Mouse (Mus musculus) spleen, postnatal 4 days (tissue): ENCODE measurements around the gene Adipoq.
"Not testable (repeated sequence)": the region's sequence is repeated elsewhere in the genome, so short reads cannot be mapped to it uniquely, and the experiment has no call there.

Source experiments
- DNase-seq, 2 experiments: peaks; one replicate each; pipeline ENCODE4 v3.0.0; 2022; ENCODE audit warnings: low spot score in 2 of 2

Gene Adipoq

DNA sequence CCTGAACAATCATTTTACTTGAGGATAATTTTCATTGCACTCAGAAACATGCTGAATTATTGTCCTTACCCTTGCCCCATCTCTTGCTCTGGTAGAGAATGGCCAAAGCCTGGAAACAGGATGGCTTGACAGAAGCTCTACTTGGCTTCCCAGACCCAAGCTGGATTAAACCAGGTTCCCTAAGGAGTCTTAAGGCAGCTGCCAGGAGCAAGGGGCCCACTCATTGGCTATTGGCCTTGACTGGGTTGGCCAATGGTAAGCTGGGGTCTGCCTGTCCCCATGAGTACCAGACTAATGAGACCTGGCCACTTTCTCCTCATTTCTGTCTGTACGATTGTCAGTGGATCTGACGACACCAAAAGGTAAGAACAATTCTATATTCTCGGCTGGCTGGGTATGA, at the start of gene Adipoq:
TSS of gene Adipoq (plus strand) at position 257 of the 400 bp plus-strand sequence.
- no peak for DNase-seq

DNA sequence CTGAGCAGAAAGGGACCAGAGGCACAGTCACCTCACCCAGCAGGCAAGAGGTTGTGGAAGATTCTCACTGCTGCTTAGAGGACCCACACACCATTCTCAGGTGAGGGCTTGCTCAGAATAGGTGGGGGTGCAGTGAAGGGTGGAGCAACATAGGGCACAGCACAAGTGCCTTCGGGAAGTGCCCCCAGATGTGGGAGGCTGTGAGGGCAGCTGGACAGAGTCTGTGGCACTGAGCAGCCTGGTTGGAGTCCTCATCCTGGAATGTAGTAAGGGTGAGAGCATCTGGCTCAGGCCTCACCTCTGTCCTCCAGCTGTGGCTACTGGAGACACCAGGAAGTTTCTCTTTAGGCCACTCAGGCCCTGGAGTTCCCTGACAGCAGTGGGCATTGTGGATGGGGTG, 49.5 kb upstream of the Adipoq start:
- not testable (repeated sequence) for DNase-seq

DNA sequence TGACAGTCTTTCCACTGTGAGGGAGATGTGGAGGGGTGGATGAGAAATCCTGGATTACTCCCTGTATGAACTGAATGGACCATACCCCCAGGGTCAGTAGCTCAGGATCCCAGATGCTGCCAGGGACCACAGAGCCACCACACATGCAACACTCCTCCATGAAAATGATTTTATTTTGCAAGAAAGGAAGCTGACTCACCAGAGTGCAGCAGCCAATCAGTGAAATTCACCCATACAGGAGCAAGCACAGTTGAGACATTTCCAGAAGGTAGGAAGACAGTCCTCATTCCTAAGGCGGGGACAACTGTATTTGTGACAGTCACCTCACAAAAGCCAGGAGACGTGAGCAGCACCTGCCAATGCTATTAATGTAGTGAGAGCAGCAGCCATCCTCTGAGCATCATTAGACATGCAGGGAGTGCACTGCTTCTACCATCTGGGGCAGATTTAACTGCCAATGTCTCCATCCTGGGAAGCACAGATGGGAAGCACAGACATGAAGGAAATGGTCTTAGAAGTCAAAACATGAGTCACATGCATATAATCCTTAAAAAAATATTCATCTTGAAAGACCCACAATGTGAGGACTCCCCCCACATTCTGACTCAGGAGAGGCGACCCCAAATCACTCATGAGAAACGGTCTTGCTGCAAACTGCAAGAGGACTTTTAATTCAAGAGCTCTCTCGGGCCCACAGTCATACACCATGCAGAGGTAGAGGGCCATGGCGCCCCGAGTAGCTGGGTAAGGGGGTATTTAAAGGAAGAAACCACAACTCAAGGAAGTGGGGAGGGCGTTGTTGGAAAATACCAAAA, 48.8 kb upstream of the Adipoq start:
- DNase-seq: not testable (repeated sequence)

DNA sequence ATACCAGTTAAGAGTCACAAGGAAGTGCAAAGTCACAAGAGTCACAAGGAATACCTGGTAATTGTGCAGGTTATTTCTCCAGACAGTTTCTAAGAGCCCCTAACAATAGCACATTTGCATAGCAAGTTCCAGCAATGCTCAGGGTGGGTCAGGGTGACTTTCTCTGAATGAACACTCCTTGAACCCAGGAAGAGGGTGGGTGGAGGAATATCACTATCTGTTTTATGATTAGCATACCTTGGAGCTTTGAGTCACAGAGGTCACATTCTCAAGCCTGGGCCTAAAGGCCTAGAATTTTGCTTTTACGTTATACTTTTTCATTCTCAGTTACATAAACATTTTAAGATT, 48.3 kb upstream of the Adipoq start:
- DNase-seq: not testable (repeated sequence)

DNA sequence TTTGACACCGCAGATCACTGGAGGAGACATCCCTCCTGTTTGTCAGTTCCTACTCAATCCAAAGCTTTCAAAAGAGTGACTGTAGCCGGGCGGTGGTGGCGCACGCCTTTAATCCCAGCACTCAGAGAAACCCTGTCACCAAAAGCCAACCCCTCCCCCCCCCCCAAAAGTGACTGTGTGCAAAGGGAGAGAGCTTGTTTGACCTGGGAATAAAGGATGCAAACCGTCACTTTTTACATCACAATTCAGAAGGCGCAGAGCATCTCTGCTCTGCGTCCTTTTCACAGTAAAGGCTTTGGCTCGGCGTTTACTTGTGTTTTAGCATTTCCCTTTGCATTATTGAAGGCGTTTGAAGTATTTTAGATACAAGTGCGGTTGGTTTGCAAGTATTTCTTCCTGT, 46.7 kb upstream of the Adipoq start:
- DNase-seq: no peak

DNA sequence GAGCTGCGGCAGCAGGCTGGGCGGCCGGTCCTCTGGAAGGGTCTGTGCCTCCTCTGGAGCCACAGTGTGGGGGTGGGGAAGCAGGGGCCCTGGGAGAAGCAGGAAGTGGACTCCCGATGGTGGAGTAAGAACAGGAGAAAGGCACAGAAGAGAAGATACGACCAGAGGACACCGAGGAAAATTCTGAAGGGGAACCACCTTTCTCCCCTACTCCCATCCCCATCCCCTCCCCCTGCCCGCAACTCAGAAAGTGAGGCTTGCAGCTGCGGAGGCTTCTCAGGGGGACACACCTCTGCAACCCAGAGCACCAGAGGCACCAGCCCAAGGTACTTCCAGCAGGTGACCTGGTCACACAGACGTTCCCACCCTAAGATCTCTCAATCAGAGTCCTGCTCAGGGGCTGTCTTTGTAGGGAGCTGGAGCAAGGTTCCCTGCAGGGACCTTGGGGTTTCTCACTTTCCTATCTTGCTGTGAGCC, 46.2 kb upstream of the Adipoq start:
- no peak for DNase-seq

DNA sequence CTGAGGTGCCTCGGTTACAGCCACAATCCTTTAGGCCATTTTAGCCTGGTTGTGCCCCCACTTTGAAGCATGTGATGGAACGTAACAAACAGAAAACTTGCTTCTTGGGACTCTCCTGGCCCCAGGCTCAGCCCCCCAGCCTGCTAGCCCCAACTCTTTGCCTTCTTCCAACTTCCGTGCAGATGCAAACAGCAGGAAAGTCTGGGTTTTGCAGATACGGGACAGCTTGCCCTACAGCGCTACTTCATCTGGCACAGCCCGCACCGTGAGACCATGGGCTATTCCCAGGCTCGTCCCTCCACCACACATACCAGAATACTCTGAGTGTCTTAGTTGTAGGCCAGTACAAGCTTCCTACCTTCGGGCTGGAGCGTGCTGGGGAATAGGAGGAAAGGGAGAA, 45.7 kb upstream of the Adipoq start:
- DNase-seq: no peak

DNA sequence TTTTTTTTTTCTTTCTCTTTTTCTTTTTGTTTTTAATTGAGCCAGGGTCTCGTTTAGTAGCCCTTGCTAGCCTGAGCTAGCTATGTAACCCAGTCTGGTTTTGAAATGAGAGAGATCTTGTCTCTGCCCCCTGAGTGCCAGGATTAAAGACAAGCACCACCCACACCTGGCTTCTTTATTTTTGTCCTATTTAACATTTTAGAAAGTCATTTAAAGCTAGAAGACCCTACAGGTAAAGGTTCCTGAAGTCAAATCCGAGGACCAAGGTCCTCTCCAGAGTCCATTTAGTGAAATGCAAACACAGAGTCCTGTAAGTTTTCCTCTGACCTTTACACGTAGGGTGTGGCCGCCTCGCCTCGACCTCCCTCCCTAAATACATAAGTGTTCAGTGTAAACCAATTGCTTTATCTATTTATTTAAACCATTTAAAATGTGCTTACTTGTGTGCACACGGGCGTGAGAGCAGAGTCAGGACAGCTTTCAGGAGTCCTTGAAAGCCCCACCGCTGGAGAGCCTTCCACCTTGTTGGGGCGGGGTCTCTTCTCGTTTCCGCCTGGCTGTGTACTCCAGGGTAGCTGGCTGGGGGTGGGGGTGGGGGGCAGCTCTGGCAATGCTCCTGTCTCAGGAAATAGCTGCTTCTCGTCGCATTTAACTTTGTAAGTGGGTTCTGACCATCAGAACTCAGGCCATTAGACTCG, 43.8 kb upstream of the Adipoq start:
- no peak for DNase-seq

DNA sequence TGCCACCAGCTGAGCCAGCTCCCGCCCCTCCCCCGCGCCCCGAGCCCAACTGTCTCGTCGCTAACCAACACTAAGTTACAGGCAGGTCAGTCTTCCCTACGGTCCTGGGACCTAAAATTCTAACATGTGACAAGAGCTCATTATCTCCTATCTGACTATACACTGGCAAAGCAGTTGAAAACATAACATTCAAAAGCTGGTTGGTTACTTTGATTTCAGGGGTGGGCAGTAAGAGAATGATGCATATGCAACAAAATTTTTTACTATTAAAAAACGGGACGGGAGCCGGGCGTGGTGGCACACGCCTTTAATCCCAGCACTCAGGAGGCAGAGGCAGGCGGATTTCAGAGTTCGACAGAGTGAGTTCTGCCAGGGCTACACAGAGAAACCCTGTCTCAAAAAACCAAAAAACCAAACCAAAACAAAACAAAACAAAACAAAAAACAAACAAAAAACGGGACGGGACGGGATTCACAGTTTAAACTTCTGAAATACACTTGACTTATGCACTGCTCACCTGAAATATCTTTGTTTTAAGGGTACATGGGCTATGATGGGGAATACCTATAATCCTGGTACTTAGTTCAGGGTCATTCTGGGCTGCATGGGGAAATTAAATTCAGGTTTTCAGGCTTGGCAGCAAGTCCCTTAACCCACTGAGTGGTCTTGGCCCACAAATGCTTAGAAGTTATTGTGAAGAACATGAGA, 43.1 kb upstream of the Adipoq start:
- DNase-seq: no peak

DNA sequence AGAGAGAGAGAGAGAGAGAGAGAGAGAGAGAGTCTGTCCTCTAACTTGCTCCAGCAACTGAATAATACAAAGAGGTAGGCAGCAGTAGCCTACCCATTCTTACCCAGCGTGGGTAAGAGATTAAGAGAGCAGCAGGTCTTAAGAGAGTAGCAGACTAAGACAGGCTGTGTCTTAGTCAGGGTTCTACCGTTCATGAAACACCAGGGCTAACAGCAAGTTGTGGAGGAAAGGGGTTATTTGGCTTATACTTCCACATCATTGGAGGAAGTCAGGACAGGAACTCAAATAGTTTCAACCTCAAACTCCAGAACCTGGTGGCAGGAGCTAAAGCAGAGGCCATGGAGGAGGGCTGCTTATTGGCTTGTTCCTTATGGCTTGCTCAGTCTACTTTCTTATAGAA, 42.5 kb upstream of the Adipoq start:
- no peak for DNase-seq

DNA sequence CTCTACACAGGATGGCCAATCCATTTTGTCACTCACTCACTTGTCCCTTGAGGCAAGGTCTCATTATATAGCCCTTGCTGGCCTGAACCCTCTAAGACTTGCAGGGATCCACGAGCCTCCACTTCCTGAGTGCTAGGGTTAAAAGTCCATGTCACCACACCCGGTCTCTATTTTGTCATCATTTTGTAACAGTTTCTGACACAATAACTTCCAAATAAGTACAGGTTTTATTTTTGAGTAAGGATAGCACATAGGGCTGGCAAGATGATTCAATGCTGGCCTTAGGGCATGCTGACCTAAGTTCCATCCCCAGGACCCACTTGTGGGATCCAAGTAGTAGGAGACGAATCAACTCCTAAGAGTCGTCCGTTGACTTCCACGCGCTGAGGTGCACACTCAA, 40.2 kb upstream of the Adipoq start:
- no peak for DNase-seq

DNA sequence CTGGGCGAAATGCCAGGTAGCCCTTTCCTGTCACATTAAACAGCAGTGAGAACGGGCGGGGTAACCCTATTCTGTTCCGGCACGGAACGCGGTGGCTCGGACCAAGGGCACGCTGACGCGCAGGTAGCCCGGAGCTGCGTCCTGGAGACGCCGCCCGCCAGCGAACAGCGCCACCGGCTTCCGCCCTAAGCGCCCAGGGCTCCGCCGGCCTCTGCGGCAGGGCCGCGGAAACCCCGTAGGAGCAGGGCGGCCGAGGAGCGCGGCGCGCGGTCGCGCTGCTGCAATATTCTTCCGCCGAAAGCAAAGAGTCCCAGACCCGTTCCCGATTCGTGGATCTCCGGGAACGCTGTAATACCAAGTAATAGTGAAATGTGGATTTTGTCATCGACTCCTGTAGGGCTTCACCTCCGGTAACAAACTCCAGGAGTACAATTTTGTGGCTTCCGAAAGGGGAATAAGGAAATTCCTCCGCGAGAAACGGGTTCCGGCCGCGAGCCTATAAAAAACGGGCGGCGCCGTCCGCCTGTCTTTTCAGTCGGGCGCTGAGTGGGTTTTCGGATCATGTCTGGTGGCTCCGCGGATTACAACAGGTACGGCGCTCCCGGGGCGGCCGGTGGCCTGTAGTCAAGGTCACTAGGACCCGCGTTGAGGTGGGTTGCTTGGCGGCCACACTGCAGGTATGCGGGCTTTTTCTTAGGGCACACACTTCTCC, 38.9 kb upstream of the Adipoq start, which contains the start of gene Eif4a2:
TSS of gene Eif4a2 (plus strand) at position 214 of the 712 bp plus-strand sequence.
- peak; percentile 93 to 97 for DNase-seq

DNA sequence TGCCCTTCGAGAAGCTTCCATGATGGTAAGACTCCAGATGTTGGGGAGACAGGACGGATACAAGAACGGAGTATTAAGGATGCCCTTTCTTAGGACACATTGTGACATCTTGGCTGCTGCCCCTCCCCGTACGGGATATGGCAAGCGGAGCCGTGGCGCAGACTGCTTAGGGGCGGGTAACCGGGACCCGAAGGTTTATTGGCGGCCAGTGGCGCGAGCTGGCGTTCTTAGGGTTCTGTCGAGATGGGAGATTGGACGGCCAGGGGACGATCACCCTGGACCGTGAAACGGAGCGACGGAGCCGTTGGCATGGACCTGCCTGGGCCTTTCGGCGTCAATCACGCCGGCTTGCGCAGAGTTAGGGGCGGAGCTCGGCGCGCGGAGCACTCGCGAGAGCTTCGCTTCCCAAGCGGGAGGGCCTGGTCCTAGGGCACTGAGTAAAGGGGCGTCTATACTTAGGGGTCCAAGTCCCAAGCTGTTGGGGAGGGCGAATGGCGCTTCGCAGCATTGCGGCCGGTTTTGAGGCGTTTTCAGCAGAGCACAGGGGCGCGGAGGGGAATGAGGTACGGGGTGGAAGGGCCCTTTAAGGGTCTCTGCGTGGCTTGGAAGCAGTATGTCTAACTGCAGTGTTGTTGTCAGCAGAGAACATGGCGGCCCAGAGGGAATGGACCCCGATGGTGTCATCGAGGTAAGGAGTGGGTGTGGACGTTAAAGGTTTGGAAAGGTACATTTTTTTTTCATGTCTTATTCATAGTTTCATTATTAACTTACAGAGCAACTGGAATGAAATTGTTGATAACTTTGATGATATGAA, 38.2 kb upstream of the Adipoq start:
- peak; percentile 82 to 91 for DNase-seq

DNA sequence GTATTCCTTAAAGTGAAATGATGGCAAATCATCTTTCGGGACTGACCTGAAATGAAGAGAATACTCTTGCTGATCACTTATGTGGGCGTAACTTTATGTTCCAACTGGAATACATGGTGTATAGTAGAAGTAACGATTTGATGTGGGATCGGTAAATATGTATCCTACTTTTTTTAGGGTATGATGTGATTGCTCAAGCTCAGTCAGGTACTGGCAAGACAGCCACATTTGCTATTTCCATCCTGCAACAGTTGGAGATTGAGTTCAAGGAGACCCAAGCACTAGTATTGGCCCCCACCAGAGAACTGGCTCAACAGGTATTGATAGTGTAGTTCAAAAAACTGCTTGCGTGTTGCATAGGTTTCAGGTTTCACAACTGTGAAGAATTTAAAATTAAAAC, 37.4 kb upstream of the Adipoq start:
- no peak for DNase-seq

DNA sequence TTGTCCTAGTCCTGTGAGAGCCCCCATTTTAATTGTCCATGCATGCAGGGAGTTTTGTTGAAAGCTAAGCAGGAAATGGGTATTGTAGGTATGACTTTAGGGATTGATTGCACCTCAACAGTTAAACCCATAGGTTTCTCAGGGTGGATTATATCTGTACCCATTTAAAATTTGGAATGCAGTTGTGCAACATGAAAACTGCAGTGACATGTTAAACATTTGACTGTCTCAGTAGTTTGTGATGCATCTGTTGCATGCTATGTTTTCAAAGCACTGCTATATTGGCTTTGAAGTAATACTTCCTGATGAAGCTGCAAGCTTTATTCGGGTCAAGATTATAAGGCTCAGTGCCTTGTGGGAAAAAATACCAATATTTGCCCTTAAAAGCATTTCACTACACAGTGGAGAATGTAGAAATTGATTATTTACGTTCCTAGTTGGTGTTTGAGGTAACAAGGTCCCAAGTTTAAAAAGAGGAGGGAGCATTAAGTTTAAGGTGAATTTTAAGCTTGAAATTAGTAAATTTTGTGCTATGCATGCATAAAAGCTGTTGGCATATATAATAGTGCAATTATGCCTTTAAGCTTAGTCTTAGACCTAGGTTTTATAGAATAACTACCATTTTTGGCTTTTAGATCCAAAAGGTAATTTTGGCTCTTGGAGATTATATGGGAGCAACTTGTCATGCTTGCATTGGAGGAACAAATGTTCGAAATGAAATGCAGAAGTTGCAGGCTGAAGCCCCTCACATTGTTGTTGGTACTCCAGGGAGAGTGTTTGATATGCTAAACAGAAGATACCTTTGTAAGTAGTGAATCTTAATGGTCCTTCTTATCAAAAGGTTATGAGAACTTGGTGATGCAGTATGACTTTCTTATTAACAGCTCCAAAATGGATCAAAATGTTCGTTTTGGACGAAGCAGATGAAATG, 36.7 kb upstream of the Adipoq start:
- DNase-seq: no peak

DNA sequence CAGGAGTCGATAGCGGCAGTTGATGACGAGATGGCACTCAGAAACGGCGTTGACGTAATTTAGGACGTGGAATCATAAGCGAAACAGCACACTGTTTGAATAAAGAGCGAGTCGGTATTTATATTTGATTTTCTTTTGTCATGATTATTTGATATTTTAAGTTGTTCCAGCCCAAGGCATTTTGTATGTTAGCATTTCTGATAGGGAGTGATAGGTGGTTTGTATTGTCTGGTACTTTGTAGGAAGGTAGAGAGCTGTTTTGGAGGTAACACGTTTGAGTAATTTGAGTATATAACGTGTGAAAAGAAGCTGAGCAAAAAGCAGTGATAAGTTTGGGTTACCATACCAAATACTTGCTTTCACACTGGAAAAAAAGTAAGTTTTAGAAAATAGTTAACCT, 34.0 kb upstream of the Adipoq start:
- no peak for DNase-seq

DNA sequence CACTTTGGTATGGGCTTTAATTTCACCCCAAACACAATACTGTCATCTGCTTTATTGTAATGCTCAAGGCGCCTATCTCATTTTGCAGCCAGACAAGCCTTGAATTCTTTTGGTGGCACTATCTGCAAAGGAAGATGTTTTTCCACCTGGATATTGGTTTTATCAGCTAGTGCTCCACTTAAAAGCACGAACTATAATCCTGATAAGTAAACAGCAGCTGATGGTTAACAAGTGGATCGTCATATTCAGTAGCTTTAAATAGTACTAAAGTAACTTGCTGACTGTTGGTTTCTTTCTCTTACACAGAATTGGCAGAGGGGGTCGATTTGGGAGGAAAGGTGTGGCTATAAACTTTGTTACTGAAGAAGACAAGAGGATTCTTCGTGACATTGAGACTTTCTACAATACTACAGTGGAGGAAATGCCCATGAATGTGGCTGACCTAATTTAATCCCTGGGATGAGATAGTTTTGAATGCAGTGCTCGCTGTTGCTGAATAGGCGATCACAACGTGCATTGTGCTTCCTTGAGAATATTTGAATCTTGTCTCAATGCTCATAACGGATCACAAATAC, 33.4 kb upstream of the Adipoq start:
- DNase-seq: no peak

DNA sequence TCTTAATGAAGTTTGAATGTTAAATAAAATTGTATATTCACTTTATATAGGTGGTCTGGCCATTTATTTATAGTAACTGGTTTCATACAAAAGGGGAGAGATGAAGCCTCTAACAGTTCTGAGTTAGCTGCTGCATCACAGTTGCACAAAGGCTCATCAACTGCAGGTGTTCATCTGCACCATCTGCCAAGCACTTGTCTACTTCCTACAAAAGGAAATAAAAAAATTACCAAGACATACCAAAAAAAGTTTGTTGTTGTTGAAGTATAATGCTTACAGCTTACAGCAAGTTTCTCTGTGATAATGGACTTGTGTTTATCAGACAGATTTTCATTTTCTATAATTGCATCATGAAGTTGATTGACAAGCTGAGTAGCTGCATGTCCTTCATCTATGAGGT, 32.4 kb upstream of the Adipoq start:
- DNase-seq: no peak

DNA sequence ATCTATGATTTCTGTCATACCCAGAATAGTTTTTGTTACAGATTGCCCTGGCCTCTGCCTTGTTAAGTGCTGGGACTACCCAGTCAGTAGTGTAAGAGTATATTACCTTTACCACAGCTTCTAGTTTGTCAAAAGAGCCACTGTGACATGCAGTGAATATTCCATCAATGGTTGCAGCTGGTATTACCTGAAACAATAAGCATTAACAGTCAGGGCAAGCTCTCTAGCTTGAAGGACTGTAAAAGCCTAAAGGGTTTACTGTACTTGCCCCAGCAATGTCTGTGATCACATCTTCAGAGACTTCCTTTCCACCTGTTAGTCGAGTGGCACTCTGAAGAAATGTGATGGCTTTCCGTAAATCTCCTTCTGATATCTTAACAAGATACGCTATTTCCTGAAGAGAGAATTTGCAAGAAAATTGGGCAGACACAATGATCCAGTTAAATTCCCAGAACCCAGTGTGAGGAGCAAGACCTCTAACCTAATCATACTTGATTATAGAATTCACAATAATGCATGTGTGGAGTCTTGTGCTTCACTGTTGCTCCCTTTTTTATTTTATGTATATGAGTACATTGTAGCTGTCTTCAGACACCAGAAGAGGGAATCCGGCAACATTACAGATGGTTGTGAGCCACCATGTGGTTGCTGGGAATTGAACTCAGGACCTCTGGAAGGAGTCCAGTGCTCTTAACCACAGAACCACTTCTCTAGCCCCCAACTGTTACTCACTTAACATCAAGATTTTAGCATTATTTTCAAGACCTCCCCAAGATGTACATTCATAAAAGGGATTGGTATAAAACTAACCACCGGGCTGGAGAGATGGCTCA, 31.8 kb upstream of the Adipoq start:
- no peak for DNase-seq
